Mouse (Mus musculus) ES-E14 (cell line): ENCODE measurements around the gene A030005K14Rik. TPM values are rescaled to one million over a fixed set of nuclear protein-coding genes. Genes with fewer than 3 reads are reported as not detected.

Experiments used
- DNase-seq: peaks from one replicate; pipeline ENCODE4 v3.0.0-alpha.2; 2013; ENCODE audit warnings: low read depth, low spot score
- H3K27ac ChIP-seq: 2 replicates; pipeline ENCODE4 v1.5.1; 2012; ENCODE audit warnings: low read depth, mild to moderate bottlenecking, low read length, moderate library complexity, mixed read lengths; ENCODE audit not compliant: poor library complexity, insufficient read depth, severe bottlenecking
- H3K36me3 ChIP-seq: 2 replicates; pipeline ENCODE4 v1.6.1; 2012; ENCODE audit warnings: mild to moderate bottlenecking, low read length, moderate library complexity, mixed read lengths; ENCODE audit not compliant: control insufficient read depth, poor library complexity, insufficient read depth, severe bottlenecking
- H3K4me1 ChIP-seq, 2 experiments: fragments of 150-350 bp in 1 of 2; sonication (generic) in 1 of 2; 2 replicates each; pipeline ENCODE4 v1.6.1; 2012; ENCODE audit warnings: low read length in 2 of 2, mild to moderate bottlenecking in 1 of 2, mixed read lengths in 1 of 2; ENCODE audit not compliant: control insufficient read depth in 2 of 2, insufficient read depth in 2 of 2, poor library complexity in 1 of 2
- H3K4me3 ChIP-seq, 2 experiments: fragments of 150-350 bp in 1 of 2; sonication (generic) in 1 of 2; 2 replicates each; pipeline ENCODE4 v1.5.1; 2012; ENCODE audit warnings: low read length in 2 of 2, low read depth in 1 of 2, mild to moderate bottlenecking in 1 of 2, mixed read lengths in 1 of 2; ENCODE audit not compliant: insufficient read depth in 1 of 2, poor library complexity in 1 of 2, severe bottlenecking in 1 of 2
- H3K9ac ChIP-seq: 2 replicates; pipeline ENCODE4 v1.6.1; 2012; ENCODE audit warnings: low read depth, mild to moderate bottlenecking, low read length, mixed read lengths; ENCODE audit not compliant: poor library complexity, insufficient read depth, severe bottlenecking
- H3K9me3 ChIP-seq: fragments of 150-350 bp; sonication (generic); 2 replicates; pipeline ENCODE4 v1.6.1; 2012; ENCODE audit warnings: low read depth, mild to moderate bottlenecking, low read length; ENCODE audit not compliant: control insufficient read depth, insufficient read depth
- CHD2 ChIP-seq: IDR thresholded peaks from 2 replicates; pipeline ENCODE4 v1.6.1; 2014; ENCODE audit warnings: mild to moderate bottlenecking, low read depth, low read length, inconsistent platforms
- HCFC1 ChIP-seq: IDR thresholded peaks from 2 replicates; pipeline ENCODE4 v1.6.1; 2012; ENCODE audit warnings: low read length, inconsistent platforms, borderline replicate concordance; ENCODE audit not compliant: insufficient read depth
- MAFK ChIP-seq: IDR thresholded peaks from 2 replicates; pipeline ENCODE4 v1.6.1; 2014; ENCODE audit warnings: mild to moderate bottlenecking, low read depth, low read length, inconsistent platforms; ENCODE audit not compliant: insufficient read depth
- ZC3H11A ChIP-seq: IDR thresholded peaks from 2 replicates; pipeline ENCODE4 v1.6.1; 2012; ENCODE audit warnings: low read depth, mild to moderate bottlenecking, inconsistent platforms, low read length, borderline replicate concordance
- ZNF384 ChIP-seq: IDR thresholded peaks from 2 replicates; pipeline ENCODE4 v1.6.1; 2012; ENCODE audit warnings: low read depth, low read length, inconsistent platforms
- in situ Hi-C, 2 experiments: fragments of 600-800 bp; cut with MboI; formaldehyde crosslinking; loops; one replicate each; pipeline ENCODE4 v1.15.1; 2025; ENCODE audit warnings: low sequenced_read_pairs in 2 of 2, inconsistent platforms in 1 of 2; ENCODE audit not compliant: unreplicated experiment in 2 of 2
- total RNA-seq: library from RNA; depleted of rRNA; stranded (reverse); fragments of 300-350 nt; gene quantifications from 2 replicates; pipeline ENCODE4 v1.2.3, GENCODE M21; 2012; rRNA removed

Gene A030005K14Rik
- total RNA-seq: not detected in 2 replicates

DNA sequence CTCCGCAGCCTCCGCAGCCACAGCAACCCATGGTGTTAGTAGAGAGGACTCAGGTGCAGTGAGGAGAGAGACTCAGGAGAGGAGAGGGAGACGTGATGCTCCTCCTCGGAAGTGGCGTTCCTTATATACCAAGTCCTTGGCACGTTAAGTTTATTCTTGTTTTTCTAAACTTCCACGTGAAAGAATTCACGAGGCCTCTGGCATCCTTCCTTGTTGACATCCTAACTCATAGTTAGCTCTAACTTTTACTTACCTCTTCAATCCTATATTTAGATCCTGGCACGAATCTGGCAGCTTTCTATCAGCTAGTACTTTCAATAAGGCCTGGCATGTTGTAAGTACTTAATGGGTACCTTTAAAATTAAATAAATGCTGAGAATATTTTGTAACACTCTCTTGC lies at the start of gene A030005K14Rik:
TSS of gene A030005K14Rik (minus strand) at position 101 of the 400 bp plus-strand sequence.
- Histone ChIP-seq H3K4me1 (no peaks in the 10 kb centered on the region), H3K4me3 (no peak within 1 kb of the TSS), H3K9ac (no peak within 1 kb of the TSS), H3K9me3 (no peaks in the 10 kb centered on the region), H3K27ac (no peak within 1 kb of the TSS), H3K36me3 (no peaks in the 10 kb centered on the region)
- TF ChIP-seq HCFC1 (no peak), ZNF384 (no peak), ZC3H11A (no peak), MAFK (no peak), CHD2 (no peak)
- in situ Hi-C loops: no loop called here
- no peak for DNase-seq

DNA sequence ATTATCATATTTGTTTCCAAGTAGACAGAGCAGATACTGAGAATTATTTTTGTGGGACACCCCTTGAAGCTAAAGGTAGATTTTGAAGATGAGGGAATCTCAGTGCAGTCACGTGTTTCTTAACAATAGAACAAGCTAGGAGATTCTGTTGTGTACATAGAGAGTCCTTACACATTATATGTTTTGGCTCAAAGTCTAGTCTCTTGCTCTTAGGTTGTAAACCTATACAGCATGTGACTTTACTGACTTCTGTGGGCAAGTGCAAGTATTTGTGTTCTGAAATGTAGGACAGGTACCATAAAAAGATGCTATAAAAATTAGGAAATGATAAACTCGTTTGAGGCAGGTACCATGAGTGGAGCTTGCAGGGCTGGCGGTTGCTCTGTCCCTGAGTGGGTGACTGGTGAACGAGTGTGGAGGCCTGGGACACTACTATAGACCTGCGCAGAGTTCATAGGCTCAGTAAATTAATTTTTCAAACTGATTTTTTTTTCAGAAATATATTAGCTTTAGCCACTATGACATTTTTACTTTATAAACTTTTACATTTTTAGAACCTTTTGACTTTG lies 48.3 kb upstream of the A030005K14Rik start:
- in situ Hi-C loops: no loop called here
- no peak overlapping the region for H3K9ac ChIP-seq
- TF ChIP-seq HCFC1: no peak
- no peak for DNase-seq
- H3K36me3 ChIP-seq: no peaks in the 10 kb centered on the region
- H3K4me1 ChIP-seq: no peaks in the 10 kb centered on the region
- no peak overlapping the region for H3K4me3 ChIP-seq
- H3K9me3 ChIP-seq: no peaks in the 10 kb centered on the region
- H3K27ac ChIP-seq: no peak overlapping the region

DNA sequence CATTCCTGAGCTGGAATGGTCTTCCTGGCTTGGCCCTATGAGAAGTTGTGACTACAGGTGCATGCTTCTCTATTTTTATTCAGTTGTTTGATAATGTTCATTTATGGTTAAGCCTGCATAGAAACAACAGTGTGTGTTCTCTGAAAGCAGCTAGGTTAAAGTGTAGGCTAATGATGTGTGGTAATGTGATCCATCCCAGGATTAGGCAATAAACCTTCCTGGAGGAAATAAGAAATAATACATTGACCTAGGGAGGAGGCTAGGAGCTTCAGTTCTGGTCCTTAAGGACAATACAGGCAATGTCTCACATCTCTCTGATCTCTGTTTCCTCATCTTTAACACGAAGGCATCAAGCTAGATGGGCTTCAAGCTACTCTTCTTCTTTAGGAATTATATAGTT lies 46.3 kb upstream of the A030005K14Rik start:
- DNase-seq: no peak

DNA sequence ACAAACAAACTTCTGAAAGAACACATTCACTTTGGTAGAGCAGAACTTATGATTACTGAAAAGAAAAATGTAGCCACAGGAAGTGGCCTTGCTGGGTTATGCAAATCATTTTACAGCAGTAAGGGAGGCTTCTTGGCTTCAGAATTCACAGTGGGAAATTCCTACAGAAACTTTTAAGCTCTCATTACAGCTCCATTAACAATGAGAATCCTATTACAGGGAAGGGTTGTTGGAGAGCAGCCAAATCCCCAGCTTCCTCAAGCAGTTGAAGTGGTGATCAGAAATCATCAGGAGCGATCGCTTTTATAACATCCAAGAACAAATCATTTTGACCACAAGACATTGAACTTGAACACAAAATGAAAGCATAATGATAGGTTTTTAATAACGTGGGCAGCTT lies 42.7 kb upstream of the A030005K14Rik start:
- H3K4me3 ChIP-seq: no peak overlapping the region
- no peak overlapping the region for H3K27ac ChIP-seq
- no peak for DNase-seq
- H3K9me3 ChIP-seq: no peaks in the 10 kb centered on the region
- no peaks in the 10 kb centered on the region for H3K4me1 ChIP-seq
- TF ChIP-seq CHD2 (no peak), ZC3H11A (no peak), ZNF384 (no peak), MAFK (no peak), HCFC1 (no peak)
- in situ Hi-C loops: no loop called here
- H3K36me3 ChIP-seq: no peaks in the 10 kb centered on the region
- no peak overlapping the region for H3K9ac ChIP-seq

More for the DNA sequence above, 46.3 kb upstream of the A030005K14Rik start:
- no peak for TF ChIP-seq MAFK
- TF ChIP-seq HCFC1: no peak
- no peak for TF ChIP-seq ZNF384
- no peak for TF ChIP-seq CHD2
- no peak for TF ChIP-seq ZC3H11A
- Histone ChIP-seq H3K9ac (no peak overlapping the region), H3K4me3 (no peak overlapping the region), H3K27ac (no peak overlapping the region), H3K36me3 (no peaks in the 10 kb centered on the region), H3K9me3 (no peaks in the 10 kb centered on the region), H3K4me1 (no peaks in the 10 kb centered on the region)
- in situ Hi-C loops: no loop called here

DNA sequence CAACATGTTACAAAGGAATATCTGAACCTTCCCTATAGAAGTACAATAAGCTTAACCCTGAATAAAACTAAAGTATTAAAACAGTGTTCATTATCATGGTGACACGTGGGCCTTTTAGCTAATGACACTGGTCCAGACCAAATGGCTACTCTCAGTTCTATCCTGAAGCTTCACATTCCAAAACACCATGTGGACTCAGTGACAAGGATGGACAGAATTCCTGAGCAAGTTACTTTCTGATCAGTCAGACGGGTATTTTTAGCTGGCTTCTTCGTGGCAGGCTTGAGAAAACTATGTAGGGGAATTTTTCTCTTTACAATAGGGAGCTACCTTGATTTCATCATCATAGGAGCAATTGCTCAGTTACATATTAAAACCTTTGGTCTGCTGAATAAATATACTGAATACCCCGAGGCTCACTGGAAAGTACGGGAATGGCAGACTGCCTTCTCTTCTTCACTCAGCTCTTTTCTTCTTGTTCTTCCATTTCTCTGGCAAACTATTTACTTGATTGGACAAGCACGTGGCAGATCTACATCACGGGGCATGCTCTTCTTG lies 40.5 kb upstream of the A030005K14Rik start:
- no peaks in the 10 kb centered on the region for H3K36me3 ChIP-seq
- TF ChIP-seq ZC3H11A (no peak), CHD2 (no peak), MAFK (no peak), ZNF384 (no peak), HCFC1 (no peak)
- DNase-seq: no peak
- H3K4me1 ChIP-seq: no peaks in the 10 kb centered on the region
- H3K4me3 ChIP-seq: no peak overlapping the region
- no peaks in the 10 kb centered on the region for H3K9me3 ChIP-seq
- in situ Hi-C loops: no loop called here
- H3K27ac ChIP-seq: no peak overlapping the region
- H3K9ac ChIP-seq: no peak overlapping the region
